ENCODE assay signal across 9 mouse cellular contexts in genomic region chr15:9463521-9464027, GRCm38 (mm10). TPM values are rescaled to one million over a fixed set of nuclear protein-coding genes. Genes with fewer than 3 reads are reported as not detected.
DNase-seq lines count a peak whose midpoint lies in the region; ATAC-seq lines count a peak whose summit lies in the region.
"Had no signal": no experiment of that assay in that cellular context is flagged by ENCODE, and none has a peak within 500 bp of the region (broad histone marks: within the 10 kb centered on the region; RNA-seq: fewer than 3 reads in every experiment).

No protein-coding gene starts in this region.

- H3K9me3 ChIP-seq in midbrain, embryonic 16.5 days (replicated peaks; ENCODE audit: control insufficient read depth, low read length, poor library complexity, severe bottlenecking) = no peaks in the 10 kb centered on the region
- H3K9me3 ChIP-seq: midbrain, embryonic 12.5 days had no signal

- no peak overlapping the region for H3K9ac ChIP-seq in midbrain, embryonic 16.5 days (ENCODE audit: low read depth, low read length)
- H3K9ac ChIP-seq: midbrain, embryonic 12.5 days had no signal

- no peaks in the 10 kb centered on the region for H3K36me3 ChIP-seq in midbrain, embryonic 16.5 days (ENCODE audit: control insufficient read depth, insufficient read depth, low read length)
- H3K36me3 ChIP-seq: midbrain, embryonic 12.5 days had no signal

- H3K4me2 ChIP-seq in midbrain, embryonic 16.5 days (ENCODE audit: low read length) = no peak overlapping the region
- H3K4me2 ChIP-seq: midbrain, embryonic 12.5 days had no signal

- 71% methylated on average over 7 of the region's 7 CpGs for WGBS in midbrain, embryonic 16.5 days

- H3K27me3 ChIP-seq in midbrain, embryonic 16.5 days (ENCODE audit: control insufficient read depth, insufficient read depth, low read depth, low read length) = no peaks in the 10 kb centered on the region
- H3K27me3 ChIP-seq: midbrain, embryonic 12.5 days had no signal

- no peak overlapping the region for H3K27ac ChIP-seq in midbrain, embryonic 16.5 days (ENCODE audit: low read length)
- H3K27ac ChIP-seq: midbrain, embryonic 12.5 days had no signal

- ATAC-seq in erythroblast, adult 5-6 weeks (replicated peaks; ENCODE audit: low FRiP score, poor library complexity, severe bottlenecking) = peak; percentile 49; the same call in 1 of the 2 replicates
- peak; percentile 89 for ATAC-seq in megakaryocyte progenitor cell, adult 5-6 weeks (replicated peaks; ENCODE audit: poor library complexity)
- ATAC-seq in midbrain, embryonic 16.5 days = no peak

- DNase-seq in cerebellum, adult 11-12 months = peak; percentile 4
- DNase-seq in cerebellum, adult 11 months = no peak
- peak; percentile 58 for DNase-seq in CD4-positive, CD25-positive, alpha-beta regulatory T cell, adult 2 months (ENCODE audit: low read depth, low spot score)
- DNase-seq in frontal cortex, postnatal 25 days (ENCODE audit: low spot score in 2 of 2) = no peak
- no peak for DNase-seq in kidney, adult 11 months

- no peak overlapping the region for H3K4me3 ChIP-seq in midbrain, embryonic 16.5 days (ENCODE audit: low read depth, low read length)
- H3K4me3 ChIP-seq: midbrain, embryonic 12.5 days had no signal

- no peaks in the 10 kb centered on the region for H3K4me1 ChIP-seq in midbrain, embryonic 16.5 days (ENCODE audit: control insufficient read depth, insufficient read depth, low read length)
- H3K4me1 ChIP-seq: midbrain, embryonic 12.5 days had no signal

RNA-seq across cellular contexts. Expression of gene Capsl, which starts 27.7 kb away (rescaled TPM):
- total RNA-seq in erythroblast, adult 5-6 weeks (2015; ENCODE audit: low replicate concordance) = not detected in 2 replicates
- not detected in 2 replicates for total RNA-seq in erythroblast, adult 5-6 weeks (2017; ENCODE audit: low replicate concordance)
- 1.2 and 2.1 TPM in 2 replicates for total RNA-seq in megakaryocyte progenitor cell, adult 5-6 weeks (2015)
- total RNA-seq in megakaryocyte progenitor cell, adult 5-6 weeks (2017) = 0.83 and 0.88 TPM in 2 replicates
- 4.5 and 5.8 TPM in 2 replicates for polyA plus RNA-seq in midbrain, embryonic 16.5 days (2015; fragmentation: Nextera tagmentation; extraction: Ambion mirVana)

Comparison
In these comparisons a context has a peak if more than half of its experiments do, and no peak if none do; other contexts are left out.
1. DNase-seq: peak in cerebellum, adult 11-12 months (single experiment) and CD4-positive, CD25-positive, alpha-beta regulatory T cell, adult 2 months (single experiment); none in cerebellum, adult 11 months (single experiment), frontal cortex, postnatal 25 days (0 of 2) and kidney, adult 11 months (single experiment).